Mouse (Mus musculus) cerebellum, adult 9-10 months (tissue): ENCODE measurements around the gene Jazf1.
A peak's percentile ranks its signal among the peaks of the same experiment; 100 is the strongest.

Experiments used
- DNase-seq: peaks from one replicate; pipeline ENCODE4 v3.0.0; 2022

The Jazf1 gene

GRCm38 (mm10) chr6:52903226-52903960 lies 165.0 kb downstream of the Jazf1 start:
- no peak for DNase-seq

GRCm38 (mm10) chr6:52899574-52900245 lies 168.7 kb downstream of the Jazf1 start:
- DNase-seq = no peak

- DNase-seq = no peak
These were observed 173.4 kb downstream of the Jazf1 start for GRCm38 (mm10) chr6:52895075-52895474.

GRCm38 (mm10) chr6:52894501-52894823 lies 174.0 kb downstream of the Jazf1 start:
- DNase-seq = no peak

- no peak for DNase-seq
These were observed 174.5 kb downstream of the Jazf1 start for GRCm38 (mm10) chr6:52893811-52894500.

GRCm38 (mm10) chr6:52892978-52893377 lies 175.5 kb downstream of the Jazf1 start:
- DNase-seq = no peak

- DNase-seq = peak; percentile 92
These were observed 180.8 kb downstream of the Jazf1 start for GRCm38 (mm10) chr6:52887541-52888203.

GRCm38 (mm10) chr6:52883773-52884172 lies 184.7 kb downstream of the Jazf1 start:
- DNase-seq = no peak

- no peak for DNase-seq
These were observed 191.3 kb downstream of the Jazf1 start for GRCm38 (mm10) chr6:52877176-52877575.

- DNase-seq = no peak
These were observed 197.1 kb downstream of the Jazf1 start for GRCm38 (mm10) chr6:52871306-52871705.

GRCm38 (mm10) chr6:52869252-52869651 lies 199.2 kb downstream of the Jazf1 start:
- no peak for DNase-seq

- no peak for DNase-seq
These were observed 200.1 kb downstream of the Jazf1 start for GRCm38 (mm10) chr6:52868352-52868751.

GRCm38 (mm10) chr6:52861928-52862327 lies 206.5 kb downstream of the Jazf1 start:
- no peak for DNase-seq

- peak; percentile 44 for DNase-seq
These were observed 207.1 kb downstream of the Jazf1 start for GRCm38 (mm10) chr6:52861186-52861820.

GRCm38 (mm10) chr6:52860713-52861112 lies 207.7 kb downstream of the Jazf1 start:
- DNase-seq = no peak

- no peak for DNase-seq
These were observed 209.5 kb downstream of the Jazf1 start for GRCm38 (mm10) chr6:52858911-52859431.

GRCm38 (mm10) chr6:52852404-52853107 lies 215.9 kb downstream of the Jazf1 start:
- DNase-seq = no peak

GRCm38 (mm10) chr6:52851975-52852374 lies 216.5 kb downstream of the Jazf1 start:
- DNase-seq = no peak

- no peak for DNase-seq
These were observed 217.4 kb downstream of the Jazf1 start for GRCm38 (mm10) chr6:52851019-52851418.

GRCm38 (mm10) chr6:52848199-52848598 lies 220.2 kb downstream of the Jazf1 start:
- no peak for DNase-seq

GRCm38 (mm10) chr6:52846314-52846713 lies 222.1 kb downstream of the Jazf1 start:
- no peak for DNase-seq

GRCm38 (mm10) chr6:52844741-52845140 lies 223.7 kb downstream of the Jazf1 start:
- DNase-seq = no peak
